Mouse (Mus musculus) gastrocnemius, postnatal 4 days (tissue): Measurements from ENCODE around the gene Smad5. TPM values are rescaled to one million over a fixed set of nuclear protein-coding genes. Genes with fewer than 3 reads are reported as not detected.

Experiments used
- DNase-seq, 2 experiments: peaks; one replicate each; pipeline ENCODE4 v3.0.0; 2021 to 2022; ENCODE audit warnings: low spot score in 2 of 2, mixed read lengths in 2 of 2
- total RNA-seq, 2 experiments: library from RNA; stranded (reverse); gene quantifications; 2 replicates each; pipeline ENCODE4 v1.2.3; 2021

Gene Smad5
- total RNA-seq, 2 experiments from 2014 or later, result 47.6 to 52.3 TPM

DNA sequence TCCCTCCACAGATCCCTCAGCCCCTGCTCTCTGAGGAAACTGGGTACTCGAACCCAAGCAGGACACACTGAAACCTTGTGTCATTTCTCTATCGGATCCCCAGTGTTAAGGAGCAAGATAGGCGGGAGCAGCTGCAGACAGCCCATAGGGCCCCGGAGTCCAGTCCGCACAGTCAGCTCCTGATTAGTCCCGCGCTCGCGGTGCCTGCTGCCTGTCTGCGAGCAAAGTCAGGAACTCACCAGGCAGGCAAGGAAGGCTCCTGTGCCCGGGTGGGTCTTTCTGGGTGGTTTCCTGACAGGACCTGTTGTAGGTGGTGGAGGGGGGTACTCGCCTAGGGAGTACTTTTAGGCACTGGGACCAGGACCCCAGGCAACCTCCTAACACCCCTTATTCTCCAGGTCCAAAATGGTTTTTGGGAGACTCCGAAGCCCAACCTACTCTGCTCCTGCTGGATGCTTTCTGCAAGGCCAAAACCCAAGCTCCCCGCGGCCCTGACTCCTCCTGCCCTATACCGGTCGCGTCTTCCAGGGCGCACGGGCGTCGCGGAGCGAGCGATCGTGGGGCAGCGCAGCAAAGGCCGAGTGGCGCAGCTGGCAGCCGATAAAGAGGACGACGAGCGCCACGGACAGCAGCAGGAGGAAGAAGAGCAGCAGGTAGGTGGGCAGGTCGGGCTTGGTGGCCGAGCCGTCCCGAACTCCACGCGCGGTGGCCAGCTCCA, 49.8 kb downstream of the Smad5 start:
- DNase-seq, result no peak

DNA sequence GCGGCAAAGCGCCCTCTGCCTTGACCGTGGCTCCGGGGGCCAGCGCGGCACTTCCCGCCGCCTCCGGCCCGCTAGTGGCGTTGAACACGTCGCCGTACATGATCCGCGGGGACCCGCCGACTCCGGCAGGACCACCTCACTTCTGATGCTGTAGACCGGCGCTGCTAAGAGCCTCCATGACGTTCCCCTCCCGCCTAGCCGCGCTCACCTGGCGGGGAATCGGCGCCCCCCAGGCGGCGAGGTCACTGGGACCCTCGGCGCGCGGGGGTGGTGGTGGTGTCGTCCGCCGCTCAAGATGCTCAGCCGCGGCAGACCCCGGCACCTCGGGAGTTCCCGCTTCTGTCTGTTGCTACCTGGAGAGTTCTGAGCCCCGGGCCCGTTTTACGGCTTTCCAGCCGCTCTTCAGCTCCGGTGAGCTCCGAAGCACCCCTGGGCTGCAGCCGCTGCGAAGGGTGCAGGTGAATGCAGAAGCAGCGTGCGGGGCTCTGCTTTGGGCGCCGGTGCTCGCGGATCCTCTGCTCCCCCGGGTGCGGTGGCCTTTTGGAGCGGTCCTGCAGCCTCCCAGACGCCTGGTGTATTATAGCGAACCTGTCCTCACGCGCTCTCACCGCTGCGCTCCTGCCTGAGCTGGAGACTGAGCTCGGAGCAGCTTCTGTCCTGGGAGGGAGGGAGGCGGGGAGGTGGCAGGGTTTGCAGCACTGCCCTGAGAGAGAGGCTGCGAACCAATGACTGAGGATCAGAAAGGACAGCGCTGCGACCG, 50.6 kb downstream of the Smad5 start, which contains the start of gene Gm45623:
Gene Gm45623 (minus strand): TSS at position 636 of the 760 bp plus-strand sequence.
- no peak for DNase-seq

DNA sequence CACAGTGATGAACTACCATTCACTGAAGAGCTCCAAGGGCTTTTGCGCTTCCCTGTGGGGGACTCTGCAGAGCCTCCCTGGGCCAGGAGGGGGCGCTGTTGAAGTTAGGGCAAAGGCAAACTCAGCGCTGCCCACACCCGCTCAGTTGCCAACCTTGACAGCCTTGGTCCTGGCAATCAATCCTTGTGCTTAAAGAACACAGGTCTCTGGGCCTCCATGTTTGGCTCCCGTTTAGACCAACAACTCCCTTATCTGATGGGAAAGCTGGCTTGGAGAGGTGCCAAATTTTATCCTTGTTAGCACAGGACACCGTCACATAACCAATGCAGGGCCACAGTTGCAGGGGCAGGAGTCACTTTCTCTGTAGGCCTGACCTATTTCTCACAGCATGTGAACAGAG, 53.1 kb downstream of the Smad5 start:
- no peak for DNase-seq

DNA sequence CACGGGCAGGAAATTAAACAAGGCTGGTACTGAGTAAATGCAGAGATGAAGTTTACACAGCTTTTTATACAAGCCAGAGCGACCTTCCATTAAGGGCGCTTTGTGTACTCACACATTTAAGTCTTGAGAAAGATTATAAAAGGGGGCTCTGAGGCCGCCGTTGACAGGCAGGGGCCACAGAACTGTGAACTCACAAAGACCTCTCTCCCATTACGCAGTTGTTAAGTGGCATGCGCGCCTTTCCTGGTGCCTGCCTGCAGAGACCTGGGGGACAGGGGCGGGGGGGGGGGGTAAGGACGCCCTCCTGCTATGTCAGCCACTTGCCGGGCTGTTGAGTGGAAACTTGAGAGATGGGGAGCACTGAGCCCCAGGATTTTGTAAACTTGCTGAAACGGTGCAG, 54.4 kb downstream of the Smad5 start:
- DNase-seq, result no peak

DNA sequence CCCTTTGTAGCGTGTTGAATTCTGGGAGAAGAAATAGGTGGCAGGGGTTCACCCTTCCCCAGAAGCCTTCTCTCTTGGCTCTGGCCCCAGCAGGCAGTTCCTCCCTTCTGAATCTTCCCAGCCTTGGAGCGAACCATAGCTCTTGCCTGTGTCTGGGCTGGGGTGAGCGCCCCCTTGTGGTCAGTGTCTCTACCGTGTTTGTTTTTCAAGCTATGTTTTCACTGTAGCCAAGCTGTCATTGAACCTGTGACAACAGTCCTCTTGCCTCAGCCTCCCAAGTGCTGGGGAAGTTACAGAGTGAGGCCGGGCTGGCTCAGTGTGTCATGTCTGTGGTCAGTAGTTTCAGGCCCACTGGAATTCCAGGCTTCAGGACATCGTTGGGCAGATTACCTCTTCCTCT, 55.7 kb downstream of the Smad5 start:
- peak; percentile 70 to 75 for DNase-seq

DNA sequence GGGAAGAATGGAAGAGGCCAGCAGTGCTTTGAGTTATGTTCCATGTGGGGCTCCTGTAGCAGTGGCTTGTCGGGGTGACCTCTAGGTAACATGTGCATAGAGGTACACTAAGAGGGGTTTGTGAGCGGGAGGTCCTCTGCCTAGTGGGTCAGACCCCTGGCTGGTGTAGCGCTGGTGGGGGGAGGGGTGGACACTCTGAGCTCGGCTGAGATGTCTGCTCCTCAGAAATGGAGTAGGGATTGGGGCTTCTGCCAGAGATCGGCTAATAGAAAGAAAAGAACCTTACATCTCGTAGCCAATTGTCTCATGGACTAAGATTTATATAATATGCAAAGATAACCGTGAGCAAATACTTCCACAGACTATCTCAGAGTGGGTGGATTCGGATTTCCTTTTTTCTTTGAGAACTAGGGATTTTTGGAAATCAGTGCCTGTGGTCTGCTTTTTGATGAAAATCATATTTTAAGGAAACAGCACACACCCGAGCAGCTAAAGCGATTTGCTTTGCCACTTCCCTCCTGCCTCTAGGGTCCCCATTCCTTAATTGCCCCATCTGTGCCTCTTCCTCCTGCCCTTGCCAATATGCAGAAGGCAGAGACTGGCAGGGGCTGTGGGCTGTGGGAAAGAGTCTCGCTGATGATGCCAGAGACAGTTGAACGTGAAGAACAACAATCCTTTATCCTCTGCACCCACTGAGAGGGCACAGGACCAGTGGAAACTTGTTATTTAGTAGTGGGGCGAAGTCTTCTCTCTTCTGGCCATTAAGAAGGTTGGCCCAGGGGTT, 59.8 kb downstream of the Smad5 start:
- no peak for DNase-seq

DNA sequence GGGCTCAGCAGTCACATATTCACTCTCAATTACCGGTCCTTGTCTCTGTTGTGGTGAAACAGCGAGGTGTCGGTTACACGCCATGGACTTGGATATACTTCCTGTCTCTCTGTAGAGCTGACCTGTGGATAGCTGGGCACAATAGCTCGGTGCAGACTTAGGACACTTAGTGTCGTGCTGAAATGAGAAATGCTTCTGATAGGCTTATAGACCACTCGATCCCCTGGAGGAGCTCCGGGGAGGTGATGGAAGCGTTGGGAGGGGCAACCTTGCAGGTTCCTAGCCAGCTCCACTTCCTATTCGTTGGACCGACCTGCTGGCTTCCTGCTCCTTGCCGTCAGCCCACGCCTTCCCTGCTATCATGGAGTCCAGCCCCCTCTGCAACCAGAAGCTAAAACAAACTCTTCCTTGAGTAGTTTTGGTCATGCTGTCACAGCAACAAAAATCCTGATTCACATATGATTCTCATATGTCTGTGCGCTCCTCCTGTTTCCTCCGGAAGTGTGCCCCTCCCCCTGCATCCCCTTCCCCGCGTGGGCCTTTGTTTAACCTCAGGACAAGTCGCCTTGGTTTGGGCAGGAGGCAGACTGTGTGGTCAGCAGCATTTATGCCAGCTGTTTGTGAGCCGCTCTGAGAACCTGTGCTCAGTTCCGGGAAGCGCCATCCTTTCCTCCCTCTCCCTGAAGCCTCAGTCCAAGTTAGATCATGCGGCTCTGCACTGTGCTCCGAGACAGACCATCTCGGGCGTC, 62.6 kb downstream of the Smad5 start:
- no peak for DNase-seq

DNA sequence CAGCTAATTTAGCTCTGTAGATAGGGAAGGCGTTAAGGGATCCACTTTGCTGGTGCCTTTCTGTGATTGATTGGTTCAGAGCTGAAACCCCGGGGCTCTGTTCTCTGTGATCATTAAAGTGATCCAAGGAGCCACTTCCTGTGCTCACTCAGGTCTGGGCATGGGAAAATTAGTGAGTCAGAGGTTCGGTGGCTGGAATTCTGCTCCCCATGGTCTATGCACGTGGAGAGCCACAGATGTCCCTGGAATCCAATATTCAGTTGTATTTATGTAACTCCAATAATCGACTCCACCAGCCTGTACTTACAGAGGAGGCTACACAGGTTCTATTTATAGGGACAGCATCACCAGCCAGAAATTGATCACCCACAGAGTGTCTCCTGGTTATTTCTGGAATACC, 63.4 kb downstream of the Smad5 start:
- no peak for DNase-seq

DNA sequence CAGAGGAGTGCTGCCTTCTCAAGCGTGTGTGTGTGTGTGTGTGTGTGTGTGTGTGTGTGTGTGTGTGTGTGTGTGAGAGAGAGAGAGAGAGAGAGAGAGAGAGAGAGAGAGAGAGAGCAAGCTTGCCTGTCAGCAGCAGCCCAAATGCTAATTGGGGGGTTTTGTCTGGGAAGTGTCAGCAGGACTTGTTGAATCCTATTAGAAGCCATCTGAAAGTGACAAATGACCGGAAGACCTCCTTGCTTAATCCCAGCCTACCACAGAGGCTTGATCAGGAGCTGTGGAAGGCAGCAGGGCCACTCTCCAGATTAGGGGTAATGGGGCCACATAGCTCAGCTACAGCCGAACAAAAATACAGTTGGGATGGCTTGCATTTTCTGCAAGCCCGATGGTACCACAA, 66.6 kb downstream of the Smad5 start:
- DNase-seq, result no peak

DNA sequence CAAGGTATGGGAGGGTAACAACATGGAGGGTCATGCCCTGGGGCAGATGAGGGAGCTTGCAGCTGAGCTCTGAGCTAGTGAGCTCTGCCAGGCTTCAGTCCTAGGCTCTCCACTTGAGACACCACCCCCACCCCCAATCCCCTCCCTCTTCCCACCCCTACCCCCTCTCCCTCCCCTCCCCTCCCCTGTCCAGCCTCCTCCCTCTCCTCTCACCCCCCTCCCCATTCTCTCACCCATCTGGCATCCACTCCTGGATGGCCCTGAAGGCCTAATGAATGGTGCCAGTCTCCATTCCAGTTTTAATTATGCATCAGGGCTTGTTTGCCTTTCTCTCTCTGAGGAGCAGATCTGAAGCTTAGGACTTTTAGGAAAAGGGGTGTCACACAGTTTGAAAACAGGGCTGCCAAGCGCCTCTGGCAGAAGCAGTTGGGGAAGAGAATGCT, 67.3 kb downstream of the Smad5 start:
- DNase-seq, result no peak

DNA sequence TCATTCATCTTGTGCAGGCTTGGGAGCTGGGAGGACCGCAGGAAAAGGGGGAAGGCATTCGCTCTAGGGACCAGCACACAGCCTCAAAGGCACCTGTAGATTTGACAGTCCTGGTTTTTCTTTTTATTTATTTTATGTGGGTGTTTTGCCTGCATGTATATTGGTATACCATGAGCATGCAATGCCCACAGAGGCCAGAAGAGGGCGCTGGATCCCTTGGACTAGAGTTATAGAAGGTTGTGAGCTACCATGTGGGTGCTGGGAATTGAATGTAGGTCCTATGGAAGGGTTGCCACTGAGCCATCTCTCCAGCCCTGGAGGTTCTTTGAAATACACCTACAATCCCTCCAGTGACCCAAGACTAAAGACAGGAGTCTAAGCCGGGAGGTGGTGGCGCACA, 68.0 kb downstream of the Smad5 start:
- DNase-seq, result no peak

DNA sequence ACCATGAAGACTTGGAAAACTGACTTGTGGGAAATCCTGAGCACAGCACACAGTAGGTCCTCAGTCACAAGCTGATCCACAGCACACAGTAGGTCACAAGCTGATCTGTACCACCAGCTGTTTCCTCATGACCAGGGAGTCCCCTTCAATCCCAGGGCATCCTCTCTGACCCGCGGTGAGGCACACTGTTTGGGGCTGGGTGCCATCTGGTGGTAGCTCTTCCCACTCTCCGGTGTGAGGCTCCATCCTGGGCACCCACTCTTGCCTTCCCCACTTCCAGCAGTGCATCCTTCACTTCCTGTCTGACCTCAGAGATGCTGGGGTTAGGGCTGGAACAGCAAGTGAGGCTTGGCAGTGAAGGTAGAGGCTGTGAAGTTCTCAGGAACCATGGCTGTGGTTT, 69.8 kb downstream of the Smad5 start:
- DNase-seq, result no peak

DNA sequence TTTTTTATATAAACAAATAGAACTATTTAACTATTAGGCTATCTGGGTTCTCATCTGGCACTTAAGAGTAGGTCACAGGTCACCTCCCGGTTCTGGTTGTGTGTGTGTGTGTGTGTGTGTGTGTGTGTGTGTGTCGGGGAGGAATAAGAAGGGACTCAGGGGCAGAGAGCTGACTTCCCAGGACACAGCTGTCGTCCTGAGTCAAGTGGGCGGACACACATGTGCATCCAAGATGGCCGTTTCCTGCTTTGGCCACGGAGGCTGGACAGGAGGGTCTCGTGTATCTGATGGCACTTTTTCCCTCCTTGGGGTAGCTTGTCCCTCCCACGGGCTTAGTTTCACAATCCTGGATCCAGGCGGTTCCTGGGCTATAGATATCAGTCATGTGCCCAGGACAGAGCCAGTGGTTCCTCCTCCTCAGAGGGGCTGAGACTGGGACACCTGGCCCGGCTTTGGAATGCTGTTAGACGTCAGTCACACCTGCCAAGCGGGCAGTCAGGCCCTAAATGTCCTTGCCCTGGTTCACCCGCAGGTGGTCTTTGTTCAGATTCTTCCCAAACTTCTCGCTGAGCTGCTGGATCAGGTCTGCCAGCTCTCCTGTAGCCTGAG, 70.6 kb downstream of the Smad5 start:
- no peak for DNase-seq

DNA sequence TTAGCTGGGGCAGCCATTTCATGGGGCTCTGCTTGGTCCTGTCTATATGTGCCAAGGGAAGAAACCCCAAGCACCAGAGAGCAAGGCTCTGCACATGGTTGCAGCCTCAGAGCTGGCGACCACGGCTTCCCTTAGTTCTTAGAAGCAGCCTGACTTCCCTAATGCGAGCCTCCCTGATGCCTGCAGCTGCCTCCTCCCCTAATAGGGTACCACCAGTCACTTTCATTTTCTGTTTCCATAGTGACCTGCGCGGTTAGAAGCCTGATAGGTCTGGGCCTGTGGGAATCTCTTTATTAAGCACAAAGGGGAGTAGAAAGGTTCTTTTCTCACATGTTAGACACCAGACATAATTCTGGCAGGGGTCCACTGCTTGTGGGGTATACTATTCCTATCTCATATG, 71.5 kb downstream of the Smad5 start:
- DNase-seq, result no peak

DNA sequence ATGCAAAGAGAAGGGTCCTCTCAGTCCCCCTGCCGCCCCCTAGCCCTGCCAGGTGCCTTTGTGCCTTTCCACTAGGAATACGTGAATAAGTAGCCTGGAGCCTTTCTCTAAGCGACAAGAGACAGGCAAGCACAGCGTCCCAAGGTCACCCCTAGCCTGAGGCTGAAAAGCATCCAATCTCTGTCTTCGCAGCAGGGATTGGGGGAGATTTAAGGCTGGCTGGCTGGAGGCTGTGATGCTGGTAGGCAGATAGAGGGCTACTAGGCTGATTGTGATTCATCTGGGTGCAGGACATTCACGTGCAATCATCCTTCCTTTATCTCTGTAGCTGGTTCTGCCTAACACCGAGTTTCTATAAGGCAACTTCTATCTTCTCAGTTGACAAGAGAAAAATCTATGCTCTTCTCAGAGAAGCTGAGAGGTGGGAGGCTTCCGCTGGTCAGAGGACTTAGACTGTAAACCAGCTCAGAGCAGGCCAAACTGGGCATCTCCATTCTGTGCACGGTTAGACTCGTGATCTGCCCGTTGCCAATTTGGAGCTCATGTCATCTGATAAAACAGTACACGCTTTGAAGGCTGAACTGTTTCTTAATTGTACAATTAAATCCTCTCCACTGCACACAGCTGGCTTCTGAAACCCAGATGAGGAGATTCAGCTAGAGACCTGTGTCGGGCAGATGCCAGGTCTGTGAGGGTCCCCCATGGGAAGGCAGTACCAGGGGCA, 78.1 kb downstream of the Smad5 start:
- no peak for DNase-seq

DNA sequence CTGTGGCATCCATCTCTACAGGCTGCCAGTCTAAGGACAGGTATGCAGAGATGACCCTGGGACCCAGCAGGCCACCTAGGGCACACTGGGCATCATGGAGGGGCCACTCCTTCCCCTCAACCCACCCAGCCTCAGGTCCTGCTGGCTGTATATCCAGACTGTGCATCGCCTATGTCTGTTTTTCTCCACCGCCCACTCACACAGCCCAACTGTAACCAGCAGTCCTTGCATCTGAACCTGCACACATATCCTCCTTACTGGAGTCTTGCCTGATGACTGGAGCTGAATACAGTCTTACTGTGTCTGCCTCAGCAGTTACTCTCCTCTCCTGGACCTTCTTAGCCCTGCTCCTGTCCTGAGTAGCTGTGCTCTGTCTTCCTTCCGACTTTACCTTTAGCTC, 78.9 kb downstream of the Smad5 start:
- no peak for DNase-seq

DNA sequence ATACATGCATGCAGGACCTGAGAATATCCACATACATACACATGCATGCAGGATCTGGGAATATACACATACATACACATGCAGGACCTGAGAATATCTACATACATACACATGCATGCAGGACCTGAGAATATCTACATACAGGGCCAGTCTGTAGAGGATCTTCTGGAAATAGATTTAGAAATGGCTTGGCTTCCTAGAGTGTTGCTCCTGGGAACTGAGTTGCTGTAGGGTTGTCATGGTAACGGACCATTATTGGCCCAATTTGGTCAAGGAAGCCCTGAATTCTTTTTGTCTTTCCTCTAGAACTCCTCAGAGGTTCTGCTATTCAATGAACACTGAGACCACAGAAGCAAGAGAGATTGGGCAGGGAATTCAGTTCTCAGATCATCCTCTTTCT, 79.8 kb downstream of the Smad5 start:
- no peak for DNase-seq

DNA sequence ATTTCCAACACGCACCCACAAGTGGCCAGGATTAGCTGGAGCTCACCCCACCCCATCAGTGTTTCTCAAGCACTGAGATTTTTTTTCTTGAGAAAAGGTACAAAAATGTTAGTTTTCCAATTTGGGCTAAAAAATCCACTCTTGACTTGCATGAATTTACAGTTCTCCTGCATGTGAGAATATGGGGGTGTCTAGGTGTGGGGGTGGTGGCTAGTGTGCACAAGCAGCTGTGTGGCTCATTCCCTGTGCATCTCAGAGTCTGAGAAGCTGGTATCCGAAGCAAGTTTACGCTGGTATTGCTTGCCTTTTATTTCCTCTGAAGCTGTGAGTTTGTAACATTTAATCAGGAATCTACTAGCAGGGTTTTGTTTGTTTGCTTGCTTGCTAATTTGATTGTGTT, 87.9 kb downstream of the Smad5 start:
- DNase-seq, result no peak
